Mouse (Mus musculus): ENCODE measurements around the gene Lin7c.

Gene Lin7c

DNA sequence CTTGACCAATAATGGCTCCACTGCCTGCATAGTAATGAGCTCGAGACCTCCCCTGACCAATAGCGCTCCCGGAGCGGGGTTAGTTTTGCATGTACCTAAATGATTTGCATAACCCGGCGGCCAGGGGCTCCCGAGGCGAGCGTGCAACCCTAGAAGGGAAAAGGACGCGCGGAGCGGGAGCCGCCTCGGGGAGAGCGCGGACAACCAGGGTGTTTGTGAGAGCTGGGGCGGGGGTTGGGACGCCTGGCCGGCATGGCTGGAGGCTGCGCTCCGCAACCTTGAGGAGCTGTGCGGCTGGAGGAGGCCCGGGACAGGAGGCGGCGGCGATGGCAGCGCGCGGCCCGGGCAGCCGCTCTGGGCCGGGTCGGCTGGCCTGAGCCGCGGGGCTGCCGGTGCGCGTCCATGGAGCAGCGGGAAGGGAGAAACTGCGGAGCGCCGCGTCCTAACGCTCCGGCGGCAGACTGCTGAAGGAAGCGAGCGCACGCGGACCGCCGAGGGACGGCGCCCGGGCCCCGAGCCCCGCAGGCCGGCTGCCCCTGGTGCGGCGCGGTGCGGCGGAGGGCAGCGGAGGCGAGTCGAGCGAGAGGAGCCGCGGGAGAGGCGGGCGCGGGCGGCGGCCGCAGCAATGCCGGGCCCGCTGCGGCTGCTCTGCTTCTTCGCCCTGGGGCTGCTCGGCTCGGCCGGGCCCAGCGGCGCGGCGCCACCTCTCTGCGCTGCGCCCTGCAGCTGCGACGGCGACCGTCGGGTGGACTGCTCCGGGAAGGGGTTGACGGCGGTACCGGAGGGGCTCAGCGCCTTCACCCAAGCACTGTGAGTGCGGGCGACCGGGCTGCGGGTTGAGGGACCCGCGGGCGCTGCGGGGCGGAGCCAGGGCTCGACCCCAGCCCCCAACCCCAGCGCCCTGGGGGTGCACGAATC, 27.1 kb downstream of the Lin7c start, which contains the start of gene Lgr4:
Gene Lgr4 (plus strand): TSS at position 152 of the 918 bp plus-strand sequence.
- peak; percentile 97 to 99 for DNase-seq

DNA sequence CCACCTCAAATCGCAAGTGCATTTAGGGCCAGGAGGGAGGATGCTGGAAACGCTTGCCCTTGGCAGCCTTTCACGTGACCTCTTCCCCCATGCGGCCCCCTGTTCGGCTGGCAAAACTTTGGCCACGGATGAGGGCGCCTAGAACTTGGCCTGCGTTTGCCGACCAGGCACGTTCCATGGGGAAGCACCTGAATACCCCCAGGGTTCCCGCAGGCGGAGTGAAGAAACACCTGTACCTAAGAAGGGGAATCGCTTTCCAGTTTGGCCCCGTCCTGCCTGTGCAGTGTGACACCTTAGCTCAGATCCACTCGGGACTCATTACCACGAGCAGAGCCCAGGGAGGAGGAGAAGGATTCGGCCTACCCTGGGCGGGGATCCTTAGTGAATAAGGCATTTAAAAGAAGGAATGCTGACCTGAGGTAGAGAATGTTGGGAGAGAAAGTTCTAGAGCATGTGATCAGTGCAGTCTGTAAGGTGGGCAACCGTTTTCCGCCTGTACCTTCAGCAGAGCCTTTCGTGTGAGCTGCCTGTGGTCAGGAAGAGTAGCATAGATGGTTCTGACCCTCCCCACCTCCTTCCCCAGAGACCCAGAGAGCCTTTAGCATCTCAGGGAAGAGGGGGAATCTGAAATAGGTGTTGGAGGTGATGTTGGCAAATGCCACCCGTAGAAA, 28.1 kb downstream of the Lin7c start:
- DNase-seq: peak; percentile 68 to 72

DNA sequence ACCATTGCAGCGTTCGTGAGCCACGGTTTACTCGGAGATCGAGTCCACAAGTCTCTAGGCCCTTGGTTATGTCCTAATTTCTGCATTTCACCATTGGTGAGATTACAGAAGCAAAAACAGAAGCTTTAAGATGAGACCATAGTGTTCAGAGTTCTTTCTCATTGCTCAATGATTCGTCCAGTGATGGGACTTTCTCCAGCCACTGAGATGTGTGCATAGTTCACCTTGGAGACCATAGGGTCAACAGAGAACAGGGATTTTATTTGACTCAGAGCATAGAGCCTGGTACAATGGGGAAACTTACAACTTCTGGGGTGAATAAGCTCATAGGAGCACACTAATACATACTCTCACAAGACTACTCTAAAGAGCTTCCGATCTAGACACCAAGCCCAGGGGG, 29.8 kb downstream of the Lin7c start:
- DNase-seq: no peak

DNA sequence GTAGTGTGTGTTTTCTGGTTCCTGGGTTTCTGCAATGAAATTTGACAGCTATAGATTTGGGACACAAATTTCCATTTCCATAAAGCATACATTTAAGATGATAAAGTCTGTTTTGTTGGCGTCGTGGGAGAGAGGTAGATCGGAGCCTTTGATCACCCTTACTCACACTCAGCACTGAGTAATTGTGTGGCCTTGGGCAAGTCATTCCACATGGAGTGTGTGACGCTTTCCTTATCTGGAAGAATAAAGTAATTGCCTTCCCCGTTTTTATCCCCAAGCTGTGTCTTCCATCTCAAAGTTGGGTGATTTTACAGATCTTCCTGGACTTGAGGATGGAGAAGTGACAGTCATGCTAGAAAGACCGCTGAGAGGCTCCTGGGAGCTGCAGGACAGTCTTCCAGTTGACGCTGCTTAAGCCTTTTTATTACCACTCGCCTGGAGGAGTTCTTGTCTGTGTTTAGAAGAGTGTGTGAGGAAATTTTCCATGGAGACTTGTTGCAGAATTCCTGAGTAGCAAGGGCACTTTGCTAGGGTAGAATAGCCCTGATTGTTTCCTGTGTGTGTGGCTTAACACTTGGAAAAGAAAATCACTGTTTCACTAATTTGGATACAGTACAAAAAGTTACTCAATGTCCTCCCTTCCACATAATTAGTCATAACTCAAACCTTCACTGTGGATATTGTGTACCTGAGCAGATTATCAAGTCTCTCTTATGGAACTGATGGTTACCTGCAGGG, 30.8 kb downstream of the Lin7c start:
- no peak for DNase-seq

DNA sequence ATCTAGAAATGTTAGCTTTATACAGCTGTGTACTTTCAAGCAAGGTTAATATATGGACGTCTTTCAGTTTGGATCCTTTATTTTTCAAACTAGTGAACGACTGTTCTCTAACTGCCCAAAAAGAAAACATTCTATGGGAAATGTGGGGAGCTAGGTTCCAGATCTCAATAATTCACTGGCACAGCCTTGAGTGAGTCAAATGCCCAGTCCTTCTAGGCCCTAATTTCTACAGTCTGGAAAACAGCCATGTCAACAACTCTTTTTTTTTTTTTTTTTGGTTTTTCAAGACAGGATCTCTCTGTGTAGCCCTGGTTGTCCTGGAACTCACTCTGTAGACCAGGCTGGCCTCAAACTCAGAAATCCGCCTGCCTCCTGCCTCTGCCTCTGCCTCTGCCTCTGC, 31.7 kb downstream of the Lin7c start:
- DNase-seq: no peak

DNA sequence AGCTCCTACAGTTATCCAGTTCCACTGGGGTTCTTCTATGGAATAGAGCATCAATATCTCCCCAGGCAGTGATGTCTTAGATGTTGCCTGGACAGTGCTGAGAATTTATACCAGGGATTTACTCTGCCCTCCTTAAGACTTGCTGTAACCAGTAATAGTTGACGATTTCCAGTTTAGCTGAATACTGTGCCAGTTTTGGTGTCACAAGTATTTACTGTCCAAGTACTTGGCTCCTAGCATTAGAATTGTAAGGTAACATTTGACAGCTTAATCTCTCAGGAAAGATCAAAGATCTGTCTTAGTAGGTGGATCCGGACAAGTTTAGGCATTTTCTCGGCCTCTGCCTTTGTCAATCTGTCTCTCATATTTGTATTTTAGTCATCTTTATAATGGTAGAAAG, 32.4 kb downstream of the Lin7c start:
- DNase-seq: no peak

DNA sequence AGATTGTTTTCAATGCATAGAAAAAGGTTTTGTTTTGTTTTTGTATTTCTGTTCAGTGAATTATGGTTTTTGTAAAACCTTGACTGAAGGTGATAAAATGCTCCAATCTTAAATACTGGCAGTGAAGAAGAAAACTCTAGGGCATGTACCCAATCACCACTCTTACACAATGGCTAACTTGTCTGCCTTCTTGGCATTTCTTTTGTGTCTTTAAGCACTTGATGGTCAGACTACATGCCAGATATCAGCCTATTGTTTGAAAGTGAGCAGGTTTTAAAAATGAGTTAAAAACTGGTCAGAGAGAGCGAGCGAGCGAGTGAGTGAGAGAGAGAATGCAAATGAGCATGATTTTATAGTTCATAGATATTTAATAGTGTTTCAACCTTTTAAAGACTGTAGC, 33.3 kb downstream of the Lin7c start:
- DNase-seq: no peak

DNA sequence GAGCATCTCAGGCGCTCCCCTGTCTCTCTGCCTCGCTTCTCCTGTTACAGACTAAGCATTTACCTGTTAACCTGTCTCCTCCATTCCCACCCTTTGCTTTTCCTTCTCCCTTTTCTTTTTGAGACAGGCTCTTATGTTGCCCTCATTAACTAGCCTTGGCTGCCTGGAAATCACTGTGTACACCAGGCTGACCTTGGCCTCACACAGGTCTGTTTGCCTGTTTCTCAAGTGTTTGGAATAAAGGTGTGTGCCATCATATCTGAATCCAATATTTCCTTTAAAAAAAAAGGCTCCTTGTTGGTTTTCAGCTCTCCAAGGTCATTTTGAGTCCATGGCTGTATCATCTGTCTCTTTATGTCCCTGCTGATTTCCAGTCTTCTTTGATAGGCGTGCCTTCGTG, 36.3 kb downstream of the Lin7c start:
- no peak for DNase-seq

DNA sequence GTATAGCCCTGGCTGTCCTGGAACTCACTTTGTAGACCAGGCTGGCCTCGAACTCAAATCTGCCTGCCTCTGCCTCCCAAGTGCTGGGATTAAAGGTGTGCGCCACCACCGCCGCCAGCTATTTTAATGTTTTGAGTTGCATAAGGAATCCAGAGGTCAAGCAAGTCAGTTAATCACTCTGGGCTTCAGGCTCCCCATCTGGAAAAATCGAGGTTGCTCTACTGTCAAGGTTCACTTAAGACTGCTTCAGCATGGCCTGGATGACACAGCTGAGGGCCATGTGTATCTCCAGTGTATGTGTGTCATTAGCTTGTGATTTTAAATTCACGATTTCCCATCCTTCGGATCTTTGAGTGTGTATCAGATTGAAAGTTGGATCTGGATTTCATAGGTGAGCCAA, 36.8 kb downstream of the Lin7c start:
- DNase-seq: peak in 1 of 2 experiments; percentile 24

DNA sequence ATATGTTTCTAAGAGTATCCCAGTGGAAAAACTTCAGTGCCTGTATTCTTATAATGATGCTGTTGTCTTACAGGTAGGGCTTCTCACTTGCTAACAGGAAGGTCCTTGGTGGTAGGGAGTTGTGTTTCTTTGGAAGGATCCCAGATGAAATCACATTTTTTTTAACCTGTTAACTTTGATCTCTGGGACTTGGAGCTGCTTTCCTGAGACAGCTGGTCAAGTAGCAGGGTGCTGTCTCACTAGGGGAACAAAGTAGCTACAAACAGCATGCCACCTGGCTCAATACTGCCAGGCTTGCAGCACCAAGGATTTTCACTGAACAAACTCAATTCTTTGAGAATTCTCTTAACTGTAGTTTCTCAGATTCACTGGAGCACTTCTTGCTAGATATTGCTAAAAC, 37.2 kb downstream of the Lin7c start:
- DNase-seq: no peak

DNA sequence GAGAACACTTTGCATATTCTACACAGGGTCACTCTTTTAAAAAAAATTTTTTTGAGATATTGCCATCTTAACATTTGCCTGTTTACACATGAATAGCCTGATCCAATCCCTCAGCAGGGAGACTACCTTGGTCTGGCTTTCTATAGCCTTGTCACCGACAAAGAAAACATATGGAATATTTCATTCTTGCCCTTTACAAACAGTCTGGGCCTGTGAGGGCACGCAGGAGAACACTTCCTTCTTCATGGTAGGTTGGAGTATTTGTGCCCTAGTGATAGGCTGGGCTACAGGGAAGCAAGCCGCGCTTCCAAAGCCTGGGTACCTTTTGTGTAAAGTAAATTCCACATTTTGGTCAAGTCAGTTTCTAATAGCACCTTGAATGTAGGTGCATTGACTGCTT, 38.1 kb downstream of the Lin7c start:
- no peak for DNase-seq

DNA sequence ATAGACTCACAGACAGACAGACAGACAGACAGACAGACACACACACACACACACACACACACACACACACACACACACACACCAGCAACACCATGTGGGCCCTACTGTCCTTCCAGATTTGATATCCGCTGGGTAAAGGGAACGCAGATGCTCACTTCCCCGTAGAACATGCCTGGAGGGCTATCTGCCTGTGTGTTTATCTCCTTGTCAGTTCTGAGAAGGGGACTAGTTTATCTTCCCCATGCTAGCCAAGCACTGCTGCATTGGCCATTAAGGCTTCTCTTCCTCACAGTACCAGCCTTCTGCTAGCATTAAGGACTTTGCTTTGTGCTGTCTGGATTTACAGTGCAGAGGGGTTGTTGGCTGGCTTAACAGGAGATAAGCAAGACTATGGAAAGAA, 38.6 kb downstream of the Lin7c start:
- DNase-seq: no peak

DNA sequence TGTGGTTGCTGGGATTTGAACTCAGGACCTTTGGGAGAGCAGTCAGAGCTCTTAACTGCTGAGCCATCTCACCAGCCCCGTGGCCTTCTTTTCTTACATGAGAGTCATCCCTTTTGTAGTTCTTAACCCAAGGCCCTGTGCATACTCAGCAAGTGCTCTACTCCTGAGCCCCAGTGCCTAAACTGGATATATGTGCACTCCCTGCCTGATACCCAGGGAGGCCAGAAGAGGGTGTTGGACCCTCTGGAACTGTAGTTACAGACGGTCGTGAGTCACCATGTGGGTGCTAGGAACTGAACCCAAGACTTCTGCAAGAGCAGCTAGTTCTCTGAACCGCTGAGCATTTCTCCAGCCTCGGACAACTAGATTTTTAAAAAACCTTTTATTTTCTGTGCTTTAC, 39.7 kb downstream of the Lin7c start:
- no peak for DNase-seq

DNA sequence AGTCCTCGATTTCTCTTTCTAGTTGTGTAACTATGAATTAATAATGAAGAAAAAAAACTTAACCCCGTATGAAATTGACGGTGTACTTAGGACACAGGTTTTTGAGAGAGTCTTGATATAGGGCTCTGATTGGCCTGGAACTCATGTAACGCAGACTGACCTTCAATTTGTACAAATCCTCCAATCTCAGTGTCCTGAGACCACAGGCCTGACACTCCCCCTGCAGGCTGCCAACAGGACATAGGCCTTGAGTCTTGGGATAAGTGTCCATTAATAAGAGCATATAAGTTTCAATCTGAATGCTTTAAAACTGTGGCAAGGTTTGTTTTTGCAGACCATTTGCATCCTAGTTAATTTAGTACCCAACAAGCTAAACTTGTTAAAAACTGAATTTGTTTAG, 40.1 kb downstream of the Lin7c start:
- no peak for DNase-seq

DNA sequence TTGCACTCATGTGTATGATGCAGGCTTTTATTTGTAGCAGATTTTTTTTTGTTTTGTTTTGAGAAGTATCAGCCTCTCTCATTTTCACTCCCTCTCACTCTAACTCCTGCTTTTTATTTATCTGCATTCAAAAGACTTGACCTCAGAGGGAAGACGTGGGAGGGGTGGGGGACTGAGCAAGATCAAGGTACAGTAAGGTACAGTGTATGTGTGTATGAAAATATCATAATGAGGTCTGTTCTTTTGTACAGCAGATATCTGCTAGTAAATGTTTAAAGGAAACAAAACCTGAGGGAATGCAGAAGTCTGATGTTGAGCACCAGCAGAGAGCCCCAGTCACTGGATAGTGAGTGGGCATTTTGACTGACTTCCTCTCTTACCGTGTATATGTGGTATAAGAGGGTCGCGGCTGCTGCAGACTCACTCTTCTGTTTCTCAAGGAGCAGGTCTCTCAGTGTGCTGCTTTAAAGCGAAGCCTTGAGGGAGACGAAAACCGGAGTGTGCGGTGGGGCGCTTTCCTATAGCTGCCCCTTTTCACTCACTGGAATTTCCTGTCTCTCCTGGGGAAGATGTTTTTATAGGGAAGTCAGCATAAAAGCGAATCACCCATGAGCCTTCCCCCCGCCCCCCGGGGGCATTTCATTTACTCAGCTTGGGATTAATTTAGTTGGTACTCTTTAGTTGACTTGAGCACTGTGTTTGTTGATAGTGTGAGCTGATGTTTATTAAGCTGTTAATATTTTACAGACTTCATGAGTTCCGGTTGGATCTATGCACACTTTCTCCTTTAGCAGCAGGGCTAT, 41.5 kb downstream of the Lin7c start:
- DNase-seq: peak; percentile 60 to 61

DNA sequence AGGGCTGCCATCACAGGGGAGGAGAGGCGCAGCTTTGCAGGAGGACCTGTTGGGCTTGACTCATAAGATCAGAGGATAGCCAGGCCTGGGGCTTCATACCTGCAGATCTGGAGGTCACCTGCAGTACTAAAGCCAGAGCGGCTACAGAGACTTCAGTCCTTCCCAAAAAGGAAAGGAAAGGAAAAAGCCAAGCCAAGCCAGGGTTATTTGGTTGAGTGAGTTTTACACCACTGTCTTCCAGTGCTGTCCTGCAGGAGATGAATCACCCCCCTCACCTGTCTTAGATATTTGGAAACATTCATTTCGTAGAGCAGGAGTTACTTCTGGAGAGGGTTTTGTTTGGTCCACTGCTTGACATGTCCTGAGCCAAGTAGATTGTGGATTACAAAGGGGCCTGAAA, 42.5 kb downstream of the Lin7c start:
- peak in 1 of 2 experiments; percentile 19 for DNase-seq

DNA sequence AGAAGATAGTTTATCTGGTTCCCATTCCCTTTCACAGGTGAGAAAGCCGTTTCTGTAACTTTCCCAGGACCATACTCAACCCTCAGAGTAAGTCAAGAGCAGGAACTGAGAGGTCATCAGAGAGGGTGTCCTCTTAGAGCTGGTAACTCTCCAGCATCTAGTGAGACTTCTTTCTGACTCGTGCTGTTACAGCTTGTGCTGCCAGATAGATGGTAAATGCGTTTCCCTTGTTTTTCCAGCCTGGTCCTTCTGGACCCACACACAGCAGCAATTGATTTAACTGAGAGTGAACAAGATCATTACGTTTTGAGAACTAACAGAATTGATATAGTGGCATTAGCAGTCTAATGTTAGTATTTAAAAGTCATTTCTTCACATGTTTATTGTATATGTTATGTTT, 43.4 kb downstream of the Lin7c start:
- no peak for DNase-seq

DNA sequence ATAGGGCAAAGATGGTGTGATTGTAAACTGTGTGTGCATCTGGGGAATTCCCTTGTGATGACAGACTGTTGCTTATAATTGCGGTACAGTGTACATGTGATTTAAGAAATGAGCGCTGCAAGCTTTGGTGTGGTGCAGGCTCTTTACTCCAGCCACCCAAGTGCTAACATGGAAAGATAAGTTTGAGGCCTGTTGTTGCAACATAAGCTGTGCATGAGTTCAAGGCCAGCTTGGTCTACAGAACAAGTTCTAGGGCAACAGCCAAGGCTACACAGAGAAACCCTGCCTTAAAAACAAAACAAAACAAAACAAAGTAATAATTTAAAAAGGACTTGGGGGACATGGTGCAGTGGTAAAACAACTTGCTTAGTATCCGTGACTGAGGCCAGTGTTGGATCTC, 44.5 kb downstream of the Lin7c start:
- DNase-seq: no peak

DNA sequence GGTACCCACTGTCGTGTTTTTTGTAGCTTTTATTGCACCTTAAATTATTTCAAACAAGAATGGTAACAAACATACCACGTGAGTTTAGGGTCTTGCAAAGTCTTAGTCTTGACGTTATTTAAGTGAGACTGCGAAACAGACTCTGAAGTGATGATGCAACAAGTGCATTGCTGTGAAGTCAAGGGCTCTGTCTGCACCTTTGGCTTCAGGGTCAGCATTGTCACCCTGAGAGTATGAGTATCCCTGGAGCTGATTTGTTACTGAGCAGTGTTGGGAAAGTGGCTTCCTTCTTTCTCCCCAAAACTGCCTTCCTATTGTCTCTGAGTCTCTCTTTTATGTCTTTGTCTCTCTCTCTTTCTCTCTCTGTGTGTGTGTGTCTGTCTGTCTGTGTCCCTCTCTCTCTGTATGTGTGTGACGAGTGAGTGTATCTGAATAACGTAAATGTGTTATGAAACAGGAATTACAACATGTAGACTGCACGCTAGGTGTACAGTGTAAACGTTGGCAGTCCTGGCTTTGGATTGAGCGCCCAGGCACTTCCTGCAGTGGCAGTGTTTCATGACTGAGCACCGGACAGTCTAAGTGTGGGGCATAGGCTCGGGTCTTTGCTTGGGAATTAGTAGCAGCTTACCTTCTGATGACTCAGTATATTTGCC, 45.2 kb downstream of the Lin7c start:
- no peak for DNase-seq

DNA sequence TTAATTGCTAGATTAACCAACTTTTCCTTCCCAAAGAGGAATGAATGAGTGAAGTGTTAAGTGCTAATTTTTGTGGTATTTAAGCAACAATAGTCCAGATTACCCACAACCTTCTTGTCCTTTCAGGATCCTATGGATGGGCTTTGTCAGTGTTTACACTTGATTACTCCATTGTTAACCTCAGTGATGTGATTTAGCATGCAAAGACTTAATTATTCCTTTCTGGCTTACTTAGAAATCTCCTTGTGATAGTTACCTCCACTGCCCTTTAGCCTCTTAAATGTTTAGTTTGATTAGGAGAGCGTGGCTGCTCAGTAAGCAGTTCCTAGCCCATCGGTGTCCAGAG, 45.7 kb downstream of the Lin7c start:
- DNase-seq: no peak

DNA sequence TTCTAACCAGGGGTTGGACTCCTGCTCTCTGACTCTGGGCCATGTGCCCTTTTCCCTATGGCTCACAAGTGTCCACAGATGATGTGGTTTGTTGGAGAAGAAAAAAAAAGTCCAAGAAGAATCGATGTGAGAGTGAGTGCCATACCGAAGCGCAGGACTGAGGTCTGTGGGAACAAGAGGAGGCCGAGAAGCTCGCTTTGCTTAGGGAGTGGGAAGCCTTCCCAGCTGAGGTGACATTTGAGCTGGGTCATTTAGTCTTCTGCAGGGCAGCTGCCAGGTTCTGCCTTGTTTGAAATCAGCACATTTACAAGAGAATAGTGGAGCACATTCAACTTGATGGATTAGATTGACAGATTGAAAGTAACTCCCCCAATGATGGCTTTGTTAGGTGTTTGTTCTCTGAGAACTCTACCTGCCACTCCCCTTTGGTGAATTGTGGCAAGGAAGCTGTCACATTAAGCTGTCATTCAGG, 51.4 kb downstream of the Lin7c start:
- DNase-seq: no peak
